Mouse (Mus musculus) embryonic fibroblast, embryonic 13.5 days (primary cell): ENCODE results near the gene Arhgap19. TPM values are rescaled to one million over a fixed set of nuclear protein-coding genes. Genes with fewer than 3 reads are reported as not detected.

ENCODE experiments used
- H3K27ac ChIP-seq: 2 replicates; pipeline ENCODE4 v1.5.1; 2012; ENCODE audit warnings: low read length, control low read depth, inconsistent platforms; ENCODE audit not compliant: insufficient read depth
- H3K4me1 ChIP-seq: 2 replicates; pipeline ENCODE4 v1.6.1; 2011; ENCODE audit warnings: low read length; ENCODE audit not compliant: control insufficient read depth, insufficient read depth
- H3K4me3 ChIP-seq: 2 replicates; pipeline ENCODE4 v1.5.1; 2011; ENCODE audit warnings: mild to moderate bottlenecking, control low read depth, low read length; ENCODE audit not compliant: insufficient read depth
- CTCF ChIP-seq: IDR thresholded peaks from 2 replicates; pipeline ENCODE4 v1.5.1; 2011; ENCODE audit warnings: mild to moderate bottlenecking, control low read depth, low read length, moderate library complexity, borderline replicate concordance; ENCODE audit not compliant: insufficient read depth
- POLR2A ChIP-seq: IDR thresholded peaks from 2 replicates; pipeline ENCODE4 v1.6.1; 2011; ENCODE audit warnings: low read depth, mild to moderate bottlenecking, control low read depth, low read length, moderate library complexity
- polyA plus RNA-seq: library from polyadenylated mRNA; stranded (reverse); fragments of >200 nt; gene quantifications from 2 replicates; pipeline ENCODE4 v1.2.4, GENCODE M21; 2011; ENCODE audit warnings: low read depth; ENCODE audit not compliant: missing spikeins, insufficient read length

Arhgap19 gene
- polyA plus RNA-seq, 1 experiment = 10.4 TPM

DNA sequence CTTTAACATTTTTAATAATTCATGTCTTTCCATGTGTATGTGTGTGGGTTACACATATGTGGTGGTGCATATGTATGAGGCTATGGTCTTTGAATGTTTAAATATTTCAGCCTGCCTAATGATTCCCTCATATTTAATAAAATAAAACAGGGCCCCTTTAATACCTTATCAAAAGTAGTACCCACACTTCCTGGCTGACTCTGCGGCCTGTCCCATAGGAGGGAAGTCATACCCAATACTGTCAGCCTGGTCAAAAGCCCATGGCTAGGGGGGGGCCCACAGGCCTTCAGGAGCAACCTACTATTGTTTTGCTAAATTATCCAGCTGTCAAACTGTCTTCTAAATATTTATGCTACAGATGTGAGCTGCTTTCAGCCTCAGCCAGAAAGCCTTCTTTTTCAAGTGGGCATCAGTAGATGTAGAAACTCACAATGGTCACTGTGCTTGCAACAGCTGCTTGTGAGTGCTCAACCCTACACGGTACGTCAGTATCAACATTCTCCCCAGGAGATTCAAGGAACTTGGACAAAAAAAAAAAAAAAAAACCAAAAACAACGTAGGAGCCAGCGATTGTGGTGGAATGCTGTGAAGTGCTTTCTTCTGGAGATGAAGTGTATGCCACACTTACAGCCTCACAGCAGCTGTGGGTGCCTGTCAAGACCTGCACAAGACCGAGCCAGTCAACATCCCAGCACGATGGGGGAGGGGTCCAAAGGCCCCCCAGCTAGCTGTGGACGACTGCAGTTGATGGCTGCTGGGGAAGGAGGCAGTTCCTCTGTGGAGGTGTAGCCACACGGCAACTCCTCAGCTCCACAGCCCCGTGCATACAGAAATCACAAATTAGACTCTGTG lies 12.5 kb downstream of the Arhgap19 start:
- H3K4me3 ChIP-seq = no peak overlapping the region
- no peak overlapping the region for H3K27ac ChIP-seq
- TF ChIP-seq CTCF (no peak), POLR2A (no peak)
- H3K4me1 ChIP-seq = peaks cover 3% of the 10 kb centered on the region; the same call in 1 of the 2 replicates

- TF ChIP-seq CTCF (no peak), POLR2A (no peak)
- no peak overlapping the region for H3K4me3 ChIP-seq
- H3K4me1 ChIP-seq = no peaks in the 10 kb centered on the region
- H3K27ac ChIP-seq = no peak overlapping the region
Observed at GRCm38 (mm10) chr19:41786896-41787295, 15.0 kb downstream of the Arhgap19 start.

GRCm38 (mm10) chr19:41777514-41777913 lies 24.3 kb downstream of the Arhgap19 start:
- TF ChIP-seq POLR2A = no peak
- TF ChIP-seq CTCF = no peak
- no peak overlapping the region for H3K27ac ChIP-seq
- no peak overlapping the region for H3K4me3 ChIP-seq
- H3K4me1 ChIP-seq = no peaks in the 10 kb centered on the region

GRCm38 (mm10) chr19:41768711-41769110 lies 33.1 kb downstream of the Arhgap19 start:
- no peak overlapping the region for H3K4me3 ChIP-seq
- TF ChIP-seq CTCF = no peak
- TF ChIP-seq POLR2A = no peak

DNA sequence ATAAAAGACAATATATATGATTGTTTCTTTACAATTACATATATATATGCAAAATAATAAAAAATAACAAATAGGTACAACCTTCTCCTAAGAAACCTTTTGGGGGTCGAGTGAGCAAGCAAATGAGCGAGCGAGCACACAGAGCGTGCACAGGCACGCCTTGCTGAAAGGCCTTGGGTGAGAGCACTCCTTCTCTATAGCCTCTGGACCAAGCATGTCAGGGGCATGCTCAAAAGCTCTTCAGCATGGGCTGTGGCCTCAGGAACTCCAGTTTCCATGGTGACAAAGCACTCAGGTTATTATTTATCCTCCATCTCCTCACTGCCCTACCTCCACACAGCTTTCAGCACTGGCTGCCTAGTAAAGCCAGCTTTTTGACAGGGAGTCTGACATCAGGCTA lies 35.2 kb downstream of the Arhgap19 start:
- no peak for TF ChIP-seq POLR2A
- no peak for TF ChIP-seq CTCF
- Histone ChIP-seq H3K4me1 (peaks cover 4% of the 10 kb centered on the region; the same call in 1 of the 2 replicates), H3K4me3 (no peak overlapping the region), H3K27ac (no peak overlapping the region)

More at GRCm38 (mm10) chr19:41768711-41769110, 33.1 kb downstream of the Arhgap19 start:
- Histone ChIP-seq H3K4me1 (peaks cover 4% of the 10 kb centered on the region; the same call in 1 of the 2 replicates), H3K27ac (no peak overlapping the region)

DNA sequence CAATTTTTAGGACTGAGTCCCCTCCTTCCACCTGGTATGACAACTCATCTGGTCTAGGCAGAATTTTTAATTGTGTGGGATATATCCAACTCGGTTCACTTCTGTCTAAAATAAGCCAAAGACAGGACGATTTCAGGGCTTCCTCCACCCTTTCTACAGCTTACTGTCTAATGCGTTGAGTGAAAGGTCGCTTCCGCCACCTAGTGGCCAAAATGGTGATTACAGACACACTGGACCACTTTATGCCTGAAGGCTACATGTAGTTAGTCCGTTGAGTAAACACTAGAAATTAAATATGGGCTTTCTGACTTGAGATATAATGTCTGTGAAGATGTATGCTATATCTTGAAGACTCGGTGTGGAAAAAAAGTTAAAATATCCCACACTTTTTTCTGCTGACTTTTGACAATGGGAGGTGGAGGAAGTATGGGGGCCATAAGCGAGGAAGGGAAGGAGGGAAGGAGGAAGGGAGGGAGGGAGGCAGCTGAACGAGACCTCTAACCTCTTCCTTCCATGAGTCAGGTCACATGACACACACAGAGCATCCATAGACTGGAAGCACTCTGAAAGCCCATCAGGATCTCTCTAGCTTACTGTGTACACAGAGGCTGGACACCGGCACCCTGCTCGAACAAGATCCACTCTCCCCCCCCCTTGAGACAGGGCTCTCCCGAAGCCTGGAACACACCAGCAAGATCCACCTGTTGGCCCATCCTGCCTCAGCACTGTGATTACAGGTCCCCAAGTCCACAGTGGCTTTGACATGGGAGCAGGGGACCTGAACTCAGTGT lies 37.8 kb downstream of the Arhgap19 start:
- H3K27ac ChIP-seq = no peak overlapping the region
- TF ChIP-seq POLR2A (no peak), CTCF (peak; percentile 77; the same call in 1 of the 2 replicates)

GRCm38 (mm10) chr19:41761529-41761928 lies 40.3 kb downstream of the Arhgap19 start:
- no peak overlapping the region for H3K27ac ChIP-seq
- H3K4me1 ChIP-seq = no peaks in the 10 kb centered on the region
- TF ChIP-seq POLR2A (no peak), CTCF (peak; percentile 8; the same call in 1 of the 2 replicates)
- H3K4me3 ChIP-seq = no peak overlapping the region

More for the DNA sequence above, 37.8 kb downstream of the Arhgap19 start:
- no peak overlapping the region for H3K4me3 ChIP-seq
- H3K4me1 ChIP-seq = peaks cover 4% of the 10 kb centered on the region; the same call in 1 of the 2 replicates

- TF ChIP-seq CTCF (no peak), POLR2A (no peak)
- Histone ChIP-seq H3K4me3 (no peak overlapping the region), H3K4me1 (no peaks in the 10 kb centered on the region)
Observed at GRCm38 (mm10) chr19:41759765-41760164, 42.1 kb downstream of the Arhgap19 start.

GRCm38 (mm10) chr19:41759270-41759669 lies 42.6 kb downstream of the Arhgap19 start:
- TF ChIP-seq POLR2A = no peak
- no peak for TF ChIP-seq CTCF
- no peak overlapping the region for H3K27ac ChIP-seq
- no peak overlapping the region for H3K4me3 ChIP-seq
- H3K4me1 ChIP-seq = no peaks in the 10 kb centered on the region

More at GRCm38 (mm10) chr19:41759765-41760164, 42.1 kb downstream of the Arhgap19 start:
- no peak overlapping the region for H3K27ac ChIP-seq
